Mouse (Mus musculus): ENCODE measurements around the gene Brd9.

DNA sequence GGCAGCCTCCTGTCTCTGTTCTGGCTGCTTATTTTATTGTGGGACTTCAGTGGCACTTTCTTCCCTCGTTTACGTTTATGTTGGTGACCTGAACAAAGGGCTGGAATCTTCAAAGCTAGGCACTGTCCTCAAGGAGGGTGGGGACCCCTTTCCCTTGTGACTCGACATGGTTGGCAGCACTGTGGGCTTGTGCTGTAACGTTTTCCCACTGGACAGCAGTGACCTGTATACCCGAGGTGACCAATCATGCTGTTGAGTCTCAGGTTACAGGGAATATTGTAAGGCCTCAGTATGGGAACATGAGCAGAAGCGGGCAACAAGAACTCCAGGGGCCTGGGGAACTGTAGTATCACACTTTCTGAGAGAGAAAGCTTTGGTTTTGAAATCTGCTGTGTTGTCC is 17.1 kb downstream of the Brd9 start:
- no peak for TF ChIP-seq NELFE (IDR thresholded peaks at IDR 0.05; ENCODE audit: low read depth, low read length)
- TF ChIP-seq CTCF (conservative IDR thresholded peaks at IDR 0.05 in 1 of 2, IDR thresholded peaks at IDR 0.05 in 1 of 2; ENCODE audit: low read depth in 2 of 2, low read length in 2 of 2), result no peak
- TF ChIP-seq POLR2A (IDR thresholded peaks at IDR 0.05; ENCODE audit: low read depth, low read length), result no peak
- no peak for TF ChIP-seq USF1 (IDR thresholded peaks at IDR 0.05; ENCODE audit: low read depth, low read length)

Measured in CH12.LX (cell line).